Mouse (Mus musculus) liver, adult 2 months (tissue): ENCODE data around the gene Gpr63. TPM values are rescaled to one million over a fixed set of nuclear protein-coding genes. Genes with fewer than 3 reads are reported as not detected.
"Not testable (repeated sequence)": the region's sequence is repeated elsewhere in the genome, so short reads cannot be mapped to it uniquely, and the experiment has no call there.

ENCODE experiments used
- DNase-seq: peaks from one replicate; pipeline ENCODE4 v3.0.0-alpha.2; 2011; ENCODE audit warnings: low read depth, low spot score; ENCODE audit errors: extremely low read depth
- H3K27ac ChIP-seq: fragments of 200-500 bp; replicated peaks from 2 replicates; pipeline ENCODE4 v1.5.1; 2012; ENCODE audit warnings: low read depth, mild to moderate bottlenecking, control low read depth, inconsistent platforms, low read length; ENCODE audit not compliant: insufficient read depth
- H3K27me3 ChIP-seq: fragments of 200-500 bp; 2 replicates; pipeline ENCODE4 v1.6.1; 2012; ENCODE audit warnings: mild to moderate bottlenecking, moderate library complexity, low read length, inconsistent platforms; ENCODE audit not compliant: control insufficient read depth, insufficient read depth
- H3K36me3 ChIP-seq: fragments of 200-500 bp; 2 replicates; pipeline ENCODE4 v1.6.1; 2012; ENCODE audit warnings: low read length, inconsistent platforms; ENCODE audit not compliant: control insufficient read depth, insufficient read depth
- H3K4me1 ChIP-seq: fragments of 200-500 bp; 2 replicates; pipeline ENCODE4 v1.6.1; 2011; ENCODE audit warnings: low read length; ENCODE audit not compliant: control insufficient read depth, insufficient read depth
- H3K4me3 ChIP-seq: fragments of 200-500 bp; 2 replicates; pipeline ENCODE4 v1.5.1; 2011; ENCODE audit warnings: low read depth, mild to moderate bottlenecking, control low read depth, low read length, moderate library complexity; ENCODE audit not compliant: insufficient read depth
- H3K79me2 ChIP-seq: fragments of 200-500 bp; 2 replicates; pipeline ENCODE4 v1.6.1; 2012; ENCODE audit warnings: inconsistent platforms, mild to moderate bottlenecking, low read length, moderate library complexity; ENCODE audit not compliant: control insufficient read depth, insufficient read depth
- H3K9ac ChIP-seq: fragments of 200-500 bp; 2 replicates; pipeline ENCODE4 v1.6.1; 2012; ENCODE audit warnings: low read depth, mild to moderate bottlenecking, control low read depth, inconsistent platforms, low read length
- CTCF ChIP-seq: fragments of 200-500 bp; IDR thresholded peaks from 2 replicates; pipeline ENCODE4 v1.5.1; 2011; ENCODE audit warnings: low read depth, low read length, control low read depth
- POLR2A ChIP-seq: fragments of 200-500 bp; IDR thresholded peaks from 2 replicates; pipeline ENCODE4 v1.6.1; 2011; ENCODE audit warnings: low read length, control low read depth; ENCODE audit not compliant: insufficient read depth; ENCODE audit errors: extremely low read depth
- WGBS: fragments of 180-500 bp; shearing (Covaris S2); methylation state at CpG from one replicate; pipeline ENCODE4 v1.1.7; 2018; 5-methylcytosine and 5-hydroxymethylcytosine counted together
- polyA plus RNA-seq: library from polyadenylated mRNA; depleted of rRNA; stranded (reverse); fragments of >200 nt; gene quantifications from 2 replicates; pipeline ENCODE4 v1.2.3, GENCODE M21; 2012
- total RNA-seq: library from RNA; depleted of rRNA; stranded (reverse); fragments of >200 nt; gene quantifications from 2 replicates; pipeline ENCODE4 v1.2.3, GENCODE M21; 2014

Gpr63 gene
- total and polyA plus RNA-seq, 2 experiments, result 0.09 to 0.18 TPM

DNA sequence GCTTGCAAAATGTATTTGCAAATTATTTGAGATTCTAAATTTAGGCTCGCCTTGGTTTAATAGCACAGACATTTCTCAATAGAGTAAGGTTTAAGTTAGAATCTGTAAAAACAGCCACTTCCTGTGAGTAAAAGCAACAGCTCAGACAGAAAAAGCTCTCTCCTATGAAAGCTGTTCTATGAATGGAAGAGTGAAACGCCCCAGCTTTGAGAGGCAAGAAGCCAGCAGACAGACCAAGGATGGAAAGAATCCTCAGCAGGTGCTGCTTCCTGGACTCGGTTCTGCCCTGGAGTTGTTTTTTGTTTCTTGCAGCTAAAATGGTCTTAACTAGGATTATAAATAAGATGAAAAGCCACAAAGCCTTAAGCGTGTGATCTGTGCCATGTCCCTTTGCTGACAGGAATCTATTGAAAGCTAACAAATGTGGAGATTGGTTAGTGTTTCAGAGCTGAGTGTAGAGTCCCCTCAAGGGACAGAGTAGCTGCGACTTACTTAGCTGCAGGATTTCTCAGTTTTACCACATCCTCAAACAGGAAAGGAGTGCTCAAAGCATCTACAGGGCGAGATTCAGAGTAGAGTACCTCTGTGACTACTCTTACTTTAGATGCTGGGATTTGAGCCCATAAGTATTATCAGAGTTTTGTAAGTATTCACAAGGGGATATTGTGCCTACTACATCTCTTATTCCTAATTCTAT is 23.3 kb upstream of the Gpr63 start:
- Histone ChIP-seq H3K79me2 (no peaks in the 10 kb centered on the region), H3K27me3 (no peaks in the 10 kb centered on the region; the same call in 1 of the 2 replicates), H3K4me1 (no peaks in the 10 kb centered on the region), H3K9ac (no peak overlapping the region), H3K27ac (no peak overlapping the region), H3K4me3 (no peak overlapping the region), H3K36me3 (no peaks in the 10 kb centered on the region)
- DNase-seq, result no peak
- TF ChIP-seq POLR2A (no peak), CTCF (no peak)
- 60% methylated on average over 6 of the region's 6 CpGs for WGBS

- Histone ChIP-seq H3K36me3 (no peaks in the 10 kb centered on the region), H3K27me3 (0 out of 2 replicates have a peak, but pooled peaks cover 5% of the 10 kb centered on the region), H3K4me1 (no peaks in the 10 kb centered on the region), H3K27ac (no peak overlapping the region), H3K4me3 (peak overlapping the region; percentile 78), H3K79me2 (no peaks in the 10 kb centered on the region), H3K9ac (peak overlapping the region; percentile 70)
- TF ChIP-seq CTCF (no peak), POLR2A (no peak)
- WGBS, result 20% methylated on average over 8 of the region's 8 CpGs
- no peak for DNase-seq
Observed at GRCm38 (mm10) chr4:24965918-24966298, 299 bp upstream of the Gpr63 start.

DNA sequence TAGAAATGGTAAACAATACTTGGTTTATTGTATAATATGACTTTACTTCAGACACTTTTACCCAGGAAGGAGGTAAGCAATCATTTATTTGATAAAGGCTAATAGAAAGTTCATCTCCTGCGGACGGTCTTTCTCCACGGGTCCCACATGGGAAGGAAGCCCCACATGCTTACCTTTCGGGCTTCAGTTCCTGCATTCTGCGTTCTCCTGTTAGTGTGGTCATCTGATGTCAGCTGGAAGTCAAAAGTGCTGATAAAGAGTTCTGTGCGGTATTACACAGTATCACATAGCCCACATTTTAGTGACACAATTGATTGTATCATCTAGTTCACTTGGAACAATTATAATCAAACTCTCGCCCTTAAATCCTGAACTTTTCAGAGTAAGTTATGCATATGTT is 1.0 kb downstream of the Gpr63 start:
- no peak for TF ChIP-seq CTCF
- no peak for TF ChIP-seq POLR2A
- Histone ChIP-seq H3K4me1 (no peaks in the 10 kb centered on the region), H3K4me3 (no peak overlapping the region), H3K27me3 (0 out of 2 replicates have a peak, but pooled peaks cover 5% of the 10 kb centered on the region), H3K9ac (no peak overlapping the region), H3K36me3 (no peaks in the 10 kb centered on the region), H3K27ac (no peak overlapping the region), H3K79me2 (no peaks in the 10 kb centered on the region)
- DNase-seq, result no peak
- 37% methylated on average over 7 of the region's 7 CpGs for WGBS

GRCm38 (mm10) chr4:24978589-24978988 is 12.4 kb downstream of the Gpr63 start:
- H3K36me3 ChIP-seq, result no peaks in the 10 kb centered on the region
- no peak overlapping the region for H3K9ac ChIP-seq
- H3K27me3 ChIP-seq, result no peaks in the 10 kb centered on the region
- DNase-seq, result no peak
- no peak for TF ChIP-seq POLR2A
- no peak for TF ChIP-seq CTCF
- no peaks in the 10 kb centered on the region for H3K79me2 ChIP-seq
- H3K4me3 ChIP-seq, result no peak overlapping the region
- no peak overlapping the region for H3K27ac ChIP-seq
- no peaks in the 10 kb centered on the region; the same call in 1 of the 2 replicates for H3K4me1 ChIP-seq
- WGBS, result 66% methylated on average over 4 of the region's 4 CpGs

DNA sequence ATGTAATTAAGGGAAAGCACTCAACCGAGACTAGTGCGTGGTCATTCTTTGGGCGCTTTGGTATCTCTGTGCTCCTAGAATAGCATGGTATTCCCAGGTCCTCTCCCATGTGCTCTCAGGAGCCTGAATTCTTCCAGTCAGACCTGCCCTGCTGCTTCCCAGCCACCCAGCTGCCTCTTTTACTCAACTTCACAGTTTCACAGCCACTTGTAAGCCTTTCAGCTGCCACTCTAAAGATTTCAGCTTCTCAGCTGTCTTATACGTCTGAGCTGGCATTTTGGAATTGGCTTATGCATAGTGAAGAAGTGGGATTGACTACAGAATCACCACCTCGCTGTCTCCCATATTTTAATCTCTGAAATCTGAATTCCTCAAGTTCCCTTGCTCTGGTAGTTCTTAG is 19.4 kb downstream of the Gpr63 start:
- no peak for TF ChIP-seq POLR2A
- no peak for TF ChIP-seq CTCF
- 86% methylated on average over 5 of the region's 5 CpGs for WGBS
- H3K36me3 ChIP-seq, result no peaks in the 10 kb centered on the region

GRCm38 (mm10) chr4:24991475-24991874 is 25.3 kb downstream of the Gpr63 start:
- H3K4me1 ChIP-seq, result no peaks in the 10 kb centered on the region
- DNase-seq, result no peak
- H3K27me3 ChIP-seq, result no peaks in the 10 kb centered on the region
- no peaks in the 10 kb centered on the region for H3K79me2 ChIP-seq
- no peak overlapping the region for H3K4me3 ChIP-seq
- H3K9ac ChIP-seq, result no peak overlapping the region
- no peaks in the 10 kb centered on the region for H3K36me3 ChIP-seq
- WGBS, result 83% methylated on average over 2 of the region's 2 CpGs
- no peak overlapping the region for H3K27ac ChIP-seq
- TF ChIP-seq POLR2A (no peak), CTCF (no peak)

More for the DNA sequence above, 19.4 kb downstream of the Gpr63 start:
- Histone ChIP-seq H3K79me2 (no peaks in the 10 kb centered on the region), H3K9ac (no peak overlapping the region), H3K27me3 (no peaks in the 10 kb centered on the region), H3K4me1 (no peaks in the 10 kb centered on the region), H3K4me3 (no peak overlapping the region), H3K27ac (no peak overlapping the region)
- DNase-seq, result no peak

DNA sequence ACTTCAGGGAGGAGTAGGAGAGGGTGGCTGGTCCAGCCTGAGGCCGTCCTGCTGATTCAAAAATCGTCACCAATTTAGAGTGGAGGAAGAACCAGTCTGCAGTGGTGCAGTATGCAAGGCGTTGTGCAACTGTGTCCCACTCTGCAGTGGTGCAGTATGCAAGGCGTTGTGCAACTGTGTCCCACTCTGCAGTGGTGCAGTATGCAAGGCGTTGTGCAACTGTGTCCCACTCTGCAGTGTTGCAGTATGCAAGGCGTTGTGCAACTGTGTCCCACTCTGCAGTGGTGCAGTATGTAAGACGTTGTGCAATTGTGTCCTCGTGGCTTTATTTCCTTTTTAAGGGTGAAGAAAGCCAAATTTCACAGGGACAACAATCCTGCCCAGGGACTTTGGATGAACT is 43.1 kb downstream of the Gpr63 start:
- not testable (repeated sequence) for H3K27me3 ChIP-seq, DNase-seq, H3K4me1 ChIP-seq, H3K9ac ChIP-seq, H3K4me3 ChIP-seq, H3K79me2 ChIP-seq, H3K36me3 ChIP-seq, H3K27ac ChIP-seq
- WGBS, result 73% methylated on average over 8 of the region's 8 CpGs
